Mouse (Mus musculus) heart, postnatal 0 days (tissue): ENCODE data around the gene Nup210. TPM values are rescaled to one million over a fixed set of nuclear protein-coding genes. Genes with fewer than 3 reads are reported as not detected.
A peak's percentile ranks its signal among the peaks of the same experiment; 100 is the strongest.

Experiments used
- ATAC-seq: fragments of 200-750 bp; cut with Nextera tagmentation; 2 replicates; pipeline ENCODE4 v1.8.0; 2017; ENCODE audit warnings: low read depth, moderate number of reproducible peaks, moderate library complexity; ENCODE audit not compliant: insufficient read depth
- DNase-seq: peaks from one replicate; pipeline ENCODE4 v3.0.0-alpha.2; 2016; ENCODE audit warnings: low spot score
- H3K27ac ChIP-seq: fragments of 300-500 bp; sonication (generic); 2 replicates; pipeline ENCODE4 v1.5.1; 2014; ENCODE audit warnings: low read depth, mild to moderate bottlenecking
- H3K27me3 ChIP-seq: fragments of 300-500 bp; sonication (generic); 2 replicates; pipeline ENCODE4 v1.6.1; 2014; ENCODE audit warnings: low read length, mixed read lengths; ENCODE audit not compliant: control insufficient read depth, insufficient read depth
- H3K36me3 ChIP-seq: fragments of 300-500 bp; sonication (generic); replicated peaks from 2 replicates; pipeline ENCODE4 v1.6.1; 2014; ENCODE audit warnings: low read length, mixed read lengths; ENCODE audit not compliant: control insufficient read depth, insufficient read depth
- H3K4me1 ChIP-seq: fragments of 300-500 bp; sonication (generic); 2 replicates; pipeline ENCODE4 v1.6.1; 2014; ENCODE audit warnings: antibody characterized with exemption; ENCODE audit not compliant: control insufficient read depth, insufficient read depth
- H3K4me2 ChIP-seq: fragments of 300-500 bp; sonication (generic); 2 replicates; pipeline ENCODE4 v1.6.1; 2014; ENCODE audit warnings: low read depth, mild to moderate bottlenecking, low read length, moderate library complexity
- H3K4me3 ChIP-seq: fragments of 300-500 bp; sonication (generic); 2 replicates; pipeline ENCODE4 v1.5.1; 2014; ENCODE audit warnings: low read depth, low read length
- H3K9ac ChIP-seq: fragments of 300-500 bp; sonication (generic); replicated peaks from 2 replicates; pipeline ENCODE4 v1.6.1; 2014; ENCODE audit warnings: low read depth, low read length, mixed read lengths
- H3K9me3 ChIP-seq: fragments of 300-500 bp; sonication (generic); replicated peaks from 2 replicates; pipeline ENCODE4 v1.6.1; 2016; ENCODE audit warnings: low read length; ENCODE audit not compliant: control insufficient read depth
- CTCF ChIP-seq: IDR thresholded peaks from 2 replicates; pipeline ENCODE4 v1.5.1; 2016; ENCODE audit warnings: antibody characterized with exemption, control low read depth, low read depth
- EP300 ChIP-seq: IDR thresholded peaks from 2 replicates; pipeline ENCODE4 v1.6.1; 2016; ENCODE audit warnings: antibody characterized with exemption, low read depth
- WGBS: fragments of 180-500 bp; shearing (Covaris S2); extraction: QIAGEN DNeasy Blood & Tissue Kit; methylation state at CpG from one replicate; pipeline ENCODE4 v1.1.7; 2014; 5-methylcytosine and 5-hydroxymethylcytosine counted together
- polyA plus RNA-seq: library from polyadenylated mRNA; unstranded; fragments of >200 nt; fragmentation: Nextera tagmentation; extraction: Ambion mirVana; gene quantifications from 2 replicates; pipeline ENCODE4 v1.2.1, GENCODE M21; 2015
- total RNA-seq: library from RNA; depleted of rRNA; stranded (reverse); fragments of >200 nt; gene quantifications from 2 replicates; pipeline ENCODE4 v1.2.3, GENCODE M21; 2014; ENCODE audit warnings: low replicate concordance

Nup210 gene
- total and polyA plus RNA-seq, 2 experiments from 2014 or later, result 1.6 to 13.4 TPM

- ATAC-seq, result no peak
- DNase-seq, result no peak
- Histone ChIP-seq H3K9me3 (no peaks in the 10 kb centered on the region), H3K4me1 (peaks cover 18% of the 10 kb centered on the region), H3K27me3 (no peaks in the 10 kb centered on the region), H3K4me3 (no peak overlapping the region), H3K36me3 (no peaks in the 10 kb centered on the region), H3K4me2 (no peak overlapping the region; the same call in 1 of the 2 replicates), H3K27ac (no peak overlapping the region), H3K9ac (no peak overlapping the region)
- TF ChIP-seq CTCF, result no peak
- no peak for TF ChIP-seq EP300
- 70% methylated on average over 10 of the region's 10 CpGs for WGBS
Measured at GRCm38 (mm10) chr6:91111141-91111953, 5.3 kb downstream of the Nup210 start.

- no peak overlapping the region for H3K9ac ChIP-seq
- no peaks in the 10 kb centered on the region for H3K36me3 ChIP-seq
- no peak overlapping the region for H3K4me3 ChIP-seq
- H3K4me2 ChIP-seq, result no peak overlapping the region; the same call in 1 of the 2 replicates
- TF ChIP-seq EP300 (no peak), CTCF (no peak)
- H3K4me1 ChIP-seq, result peaks cover 9% of the 10 kb centered on the region; the same call in 1 of the 2 replicates
- DNase-seq (no peak), ATAC-seq (no peak)
- no peak overlapping the region; the same call in 1 of the 2 replicates for H3K27ac ChIP-seq
- no peaks in the 10 kb centered on the region for H3K27me3 ChIP-seq
- 78% methylated on average over 13 of the region's 13 CpGs for WGBS
- no peaks in the 10 kb centered on the region for H3K9me3 ChIP-seq
Measured at GRCm38 (mm10) chr6:91110323-91111020, 6.2 kb downstream of the Nup210 start.

GRCm38 (mm10) chr6:91109489-91109888 lies 7.1 kb downstream of the Nup210 start:
- DNase-seq (no peak), ATAC-seq (no peak)
- Histone ChIP-seq H3K4me2 (no peak overlapping the region), H3K9ac (no peak overlapping the region), H3K27me3 (no peaks in the 10 kb centered on the region), H3K4me3 (no peak overlapping the region), H3K36me3 (no peaks in the 10 kb centered on the region), H3K27ac (peak overlapping the region; percentile 30; the same call in 1 of the 2 replicates), H3K9me3 (no peaks in the 10 kb centered on the region), H3K4me1 (peaks cover 8% of the 10 kb centered on the region; the same call in 1 of the 2 replicates)
- TF ChIP-seq EP300 (no peak), CTCF (no peak)

DNA sequence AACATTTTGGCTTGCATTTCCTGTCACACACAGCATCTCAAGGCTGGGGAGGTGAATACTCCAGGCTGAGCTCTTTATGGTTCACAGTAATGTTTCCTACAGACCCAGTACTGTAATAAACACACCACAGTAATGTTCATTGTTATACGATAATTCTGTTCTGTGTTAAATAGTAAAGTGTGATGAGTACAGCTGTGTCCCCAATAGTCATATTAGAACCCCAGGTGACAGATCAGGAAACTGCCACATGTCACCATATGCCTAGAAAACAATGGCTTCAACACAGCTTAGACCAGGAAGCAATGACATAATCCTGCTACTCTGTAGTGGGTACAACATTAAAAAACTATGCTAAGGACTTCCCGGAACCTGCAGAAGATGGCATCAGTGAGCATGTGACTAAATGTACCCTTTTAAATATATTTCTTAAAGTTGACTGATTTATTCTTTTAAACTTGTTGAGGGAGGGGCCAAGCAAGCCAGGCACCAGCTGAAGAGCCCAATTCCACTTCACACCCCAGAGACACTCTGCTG lies 7.6 kb downstream of the Nup210 start:
- no peaks in the 10 kb centered on the region for H3K27me3 ChIP-seq
- DNase-seq (no peak), ATAC-seq (no peak)
- no peak overlapping the region for H3K4me2 ChIP-seq
- peaks cover 8% of the 10 kb centered on the region; the same call in 1 of the 2 replicates for H3K4me1 ChIP-seq
- peak overlapping the region; percentile 30; the same call in 1 of the 2 replicates for H3K27ac ChIP-seq
- H3K36me3 ChIP-seq, result no peaks in the 10 kb centered on the region
- no peak overlapping the region for H3K9ac ChIP-seq
- H3K9me3 ChIP-seq, result no peaks in the 10 kb centered on the region
- no peak overlapping the region for H3K4me3 ChIP-seq
- WGBS, result 84% methylated on average over 2 of the region's 2 CpGs
- TF ChIP-seq CTCF (no peak), EP300 (no peak)

DNA sequence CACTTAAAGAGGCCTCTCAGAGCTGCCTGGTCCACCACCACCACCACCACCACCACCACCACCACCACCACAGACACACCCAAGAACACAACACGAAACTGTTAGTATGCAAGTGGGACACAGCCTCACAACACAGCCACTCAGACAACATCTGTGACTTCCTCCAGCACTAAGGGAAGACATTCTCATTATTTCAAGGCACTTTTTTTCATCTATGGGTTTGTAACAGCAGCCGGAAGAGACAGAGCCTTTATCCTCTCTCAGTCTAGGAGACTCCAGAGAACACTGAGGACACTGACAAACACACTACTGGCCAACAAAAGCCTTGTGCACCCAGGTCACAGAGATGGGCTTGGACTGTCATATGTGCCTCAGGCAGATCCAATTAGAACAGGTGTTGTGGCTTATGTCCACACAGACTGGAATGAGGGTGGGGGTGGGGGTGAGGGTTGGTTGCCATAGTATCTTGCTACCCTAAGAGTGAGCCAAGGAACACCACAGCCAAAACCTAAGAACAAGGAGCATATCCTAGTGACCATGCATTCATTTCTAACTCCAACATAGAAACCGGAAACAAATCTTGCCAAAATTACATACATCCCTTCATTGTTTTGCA lies 8.2 kb downstream of the Nup210 start:
- H3K27ac ChIP-seq, result no peak overlapping the region
- H3K9me3 ChIP-seq, result no peaks in the 10 kb centered on the region
- peaks cover 8% of the 10 kb centered on the region; the same call in 1 of the 2 replicates for H3K4me1 ChIP-seq
- no peak for ATAC-seq
- TF ChIP-seq EP300, result no peak
- TF ChIP-seq CTCF, result no peak
- H3K36me3 ChIP-seq, result no peaks in the 10 kb centered on the region
- no peak overlapping the region for H3K4me3 ChIP-seq
- no peak overlapping the region for H3K4me2 ChIP-seq
- WGBS, result 79% methylated on average over 3 of the region's 3 CpGs
- no peak for DNase-seq
- H3K9ac ChIP-seq, result no peak overlapping the region
- no peaks in the 10 kb centered on the region for H3K27me3 ChIP-seq
